Comparison of ENCODE assay signal across 10 mouse cellular contexts in the genomic region with DNA sequence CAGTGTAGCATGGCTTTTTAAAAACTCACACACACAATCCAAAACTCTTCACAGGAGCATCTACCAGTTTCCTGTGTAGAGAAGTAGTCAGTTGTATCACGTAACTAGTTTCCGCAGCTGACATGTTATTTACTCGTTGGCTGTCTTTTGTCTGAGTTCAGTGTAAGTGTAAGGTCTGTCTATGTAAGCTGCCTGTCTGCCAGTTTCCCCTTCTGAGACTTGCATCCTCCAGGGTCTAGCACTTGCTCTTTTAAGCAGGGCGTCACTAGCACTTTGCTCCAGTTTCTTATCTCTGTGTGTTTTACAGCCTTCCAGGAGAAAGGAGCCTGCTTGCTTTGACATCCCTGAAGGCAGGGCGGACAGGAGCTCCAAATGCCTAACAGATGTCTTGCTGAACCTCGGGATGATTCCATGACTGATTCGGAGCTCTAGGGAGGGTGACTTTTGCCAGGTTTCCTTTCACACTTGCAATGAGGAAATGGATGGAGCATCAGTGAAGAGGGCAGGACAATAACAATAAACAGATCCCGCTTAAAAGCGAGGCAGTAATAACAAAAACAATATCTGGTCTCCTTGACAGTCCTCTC.
DNase-seq lines count a peak whose midpoint lies in the region; ATAC-seq and TF ChIP-seq lines count a peak whose summit lies in the region.
"Had no signal": no experiment of that assay in that cellular context is flagged by ENCODE, and none has a peak within 500 bp of the region (broad histone marks: within the 10 kb centered on the region; RNA-seq: fewer than 3 reads in every experiment).

No protein-coding gene starts in this region.

- H3K4me3 ChIP-seq in kidney, postnatal 0 days (replicated peaks; ENCODE audit: low read depth, low read length) = no peak overlapping the region
- H3K4me3 ChIP-seq in embryonic facial prominence, embryonic 10.5 days = no peak overlapping the region
- H3K4me3 ChIP-seq in heart, embryonic 15.5 days = no peak overlapping the region

- no peaks in the 10 kb centered on the region for H3K9me3 ChIP-seq in kidney, postnatal 0 days (replicated peaks; ENCODE audit: low read length)
- H3K9me3 ChIP-seq in embryonic facial prominence, embryonic 10.5 days = no peaks in the 10 kb centered on the region
- H3K9me3 ChIP-seq in heart, embryonic 15.5 days (replicated peaks) = no peaks in the 10 kb centered on the region

- no peaks in the 10 kb centered on the region for H3K27me3 ChIP-seq in kidney, postnatal 0 days (ENCODE audit: insufficient read depth, low read length)
- H3K27me3 ChIP-seq in embryonic facial prominence, embryonic 10.5 days (replicated peaks; ENCODE audit: low read depth, poor library complexity, severe bottlenecking) = no peaks in the 10 kb centered on the region
- H3K27me3 ChIP-seq in heart, embryonic 15.5 days = no peaks in the 10 kb centered on the region

- DNase-seq in kidney, postnatal 0 days (ENCODE audit: low spot score) = peak; percentile 39
- DNase-seq in kidney, postnatal 25 days = no peak
- DNase-seq in embryonic facial prominence, embryonic 10.5 days (ENCODE audit: low spot score) = peak; percentile 19
- DNase-seq in mesoderm, embryonic 11.5 days (ENCODE audit: low read depth, low spot score) = peak; percentile 53
- no peak for DNase-seq in retina, embryonic 14.5 days (ENCODE audit: low spot score)
- no peak for DNase-seq in adrenal gland, adult 8-10 months
- DNase-seq in cerebellum, adult 9-10 months = no peak
- DNase-seq: adrenal gland, postnatal 36 days had no signal

- H3K4me1 ChIP-seq in kidney, postnatal 0 days (replicated peaks; ENCODE audit: insufficient read depth, low read length) = no peaks in the 10 kb centered on the region
- H3K4me1 ChIP-seq in embryonic facial prominence, embryonic 10.5 days = peaks cover 8% of the 10 kb centered on the region
- no peaks in the 10 kb centered on the region for H3K4me1 ChIP-seq in heart, embryonic 15.5 days (replicated peaks)

- H3K27ac ChIP-seq in kidney, postnatal 0 days = no peak overlapping the region
- peak overlapping the region; percentile 51; the same call in 1 of the 2 replicates for H3K27ac ChIP-seq in embryonic facial prominence, embryonic 10.5 days (replicated peaks)
- no peak overlapping the region for H3K27ac ChIP-seq in heart, embryonic 15.5 days

- peak overlapping the region; percentile 8; the same call in 1 of the 2 replicates for H3K4me2 ChIP-seq in kidney, postnatal 0 days (ENCODE audit: low read length)
- H3K4me2 ChIP-seq in heart, embryonic 15.5 days = peak overlapping the region; percentile 43
- H3K4me2 ChIP-seq: midbrain, embryonic 11.5 days had no signal

- H3K36me3 ChIP-seq in kidney, postnatal 0 days (ENCODE audit: insufficient read depth, low read length) = no peaks in the 10 kb centered on the region
- no peaks in the 10 kb centered on the region for H3K36me3 ChIP-seq in embryonic facial prominence, embryonic 10.5 days (replicated peaks)
- no peaks in the 10 kb centered on the region for H3K36me3 ChIP-seq in heart, embryonic 15.5 days

- no peak for ATAC-seq in kidney, postnatal 0 days (replicated peaks; ENCODE audit: low FRiP score, low read depth)
- ATAC-seq in heart, embryonic 15.5 days (replicated peaks; ENCODE audit: insufficient number of reproducible peaks, insufficient read depth, low FRiP score, low read depth) = no peak

- no peak for TF ChIP-seq CTCF in kidney, postnatal 0 days (IDR thresholded peaks at IDR 0.05; ENCODE audit: low read depth)

- WGBS in kidney, postnatal 0 days = 16% methylated on average over 9 of the region's 9 CpGs
- 47% methylated on average over 9 of the region's 9 CpGs for WGBS in embryonic facial prominence, embryonic 10.5 days
- 14% methylated on average over 9 of the region's 9 CpGs for WGBS in heart, embryonic 15.5 days

- H3K9ac ChIP-seq in kidney, postnatal 0 days (ENCODE audit: low read depth, low read length) = no peak overlapping the region
- no peak overlapping the region for H3K9ac ChIP-seq in heart, embryonic 15.5 days

Comparison
In these comparisons a context has a peak if more than half of its experiments do, and no peak if none do; other contexts are left out.
1. DNase-seq: peak in kidney, postnatal 0 days (single experiment), embryonic facial prominence, embryonic 10.5 days (single experiment) and mesoderm, embryonic 11.5 days (single experiment); none in kidney, postnatal 25 days (0 of 2), retina, embryonic 14.5 days (single experiment), adrenal gland, adult 8-10 months (single experiment) and cerebellum, adult 9-10 months (single experiment).